Mouse (Mus musculus) olfactory bulb, adult 2 months (tissue): ENCODE results near the gene Slc16a10.

Experiments
- CTCF ChIP-seq: fragments of 200-500 bp; IDR thresholded peaks from 2 replicates; pipeline ENCODE4 v1.5.1; 2012; ENCODE audit warnings: low read depth, mild to moderate bottlenecking, low read length, moderate library complexity; ENCODE audit not compliant: insufficient read depth
- POLR2A ChIP-seq: fragments of 200-500 bp; IDR thresholded peaks from 2 replicates; pipeline ENCODE4 v1.6.1; 2012; ENCODE audit warnings: mild to moderate bottlenecking, low read depth, low read length, moderate library complexity; ENCODE audit not compliant: insufficient read depth

- no peak for TF ChIP-seq CTCF
- no peak for TF ChIP-seq POLR2A
These were observed 17.5 kb downstream of the Slc16a10 start for GRCm38 (mm10) chr10:40124570-40124969.
